Mouse (Mus musculus) layer of hippocampus, postnatal 25 days (tissue): ENCODE measurements at regions not wholly inside any gene's neighbourhood (a gene's known extent, or its start where the extent isn't known, plus 50 kb on each side); places are given as distances from the start of the nearest gene placed in this dataset.
A peak's percentile ranks its signal among the peaks of the same experiment; 100 is the strongest.

Source experiments
- DNase-seq, 2 experiments: peaks; one replicate each; pipeline ENCODE4 v3.0.0; 2022; ENCODE audit warnings: mixed read lengths in 2 of 2, low spot score in 1 of 2; ENCODE audit errors: extremely low spot score in 1 of 2

DNA sequence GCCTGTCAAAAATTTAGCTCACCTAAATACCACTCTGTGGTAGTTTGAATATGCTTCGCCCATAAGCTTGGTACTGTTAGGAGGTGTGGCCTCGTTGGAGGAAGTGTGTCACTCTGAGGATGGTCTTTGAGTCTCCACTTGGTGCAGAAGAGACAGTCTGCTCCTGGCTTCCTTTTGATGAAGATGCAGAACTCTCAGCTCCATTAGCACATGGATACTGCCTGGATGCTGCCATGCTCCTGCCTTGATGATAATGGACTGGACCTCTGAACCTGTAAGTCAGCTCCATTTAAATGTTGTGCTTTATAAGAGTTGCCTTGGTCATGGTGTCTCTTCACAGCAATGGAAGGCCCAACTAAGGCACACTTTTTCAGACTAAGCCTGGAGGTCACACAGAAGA is 56.9 kb upstream of the Pik3r1 start:
- DNase-seq, result no peak

DNA sequence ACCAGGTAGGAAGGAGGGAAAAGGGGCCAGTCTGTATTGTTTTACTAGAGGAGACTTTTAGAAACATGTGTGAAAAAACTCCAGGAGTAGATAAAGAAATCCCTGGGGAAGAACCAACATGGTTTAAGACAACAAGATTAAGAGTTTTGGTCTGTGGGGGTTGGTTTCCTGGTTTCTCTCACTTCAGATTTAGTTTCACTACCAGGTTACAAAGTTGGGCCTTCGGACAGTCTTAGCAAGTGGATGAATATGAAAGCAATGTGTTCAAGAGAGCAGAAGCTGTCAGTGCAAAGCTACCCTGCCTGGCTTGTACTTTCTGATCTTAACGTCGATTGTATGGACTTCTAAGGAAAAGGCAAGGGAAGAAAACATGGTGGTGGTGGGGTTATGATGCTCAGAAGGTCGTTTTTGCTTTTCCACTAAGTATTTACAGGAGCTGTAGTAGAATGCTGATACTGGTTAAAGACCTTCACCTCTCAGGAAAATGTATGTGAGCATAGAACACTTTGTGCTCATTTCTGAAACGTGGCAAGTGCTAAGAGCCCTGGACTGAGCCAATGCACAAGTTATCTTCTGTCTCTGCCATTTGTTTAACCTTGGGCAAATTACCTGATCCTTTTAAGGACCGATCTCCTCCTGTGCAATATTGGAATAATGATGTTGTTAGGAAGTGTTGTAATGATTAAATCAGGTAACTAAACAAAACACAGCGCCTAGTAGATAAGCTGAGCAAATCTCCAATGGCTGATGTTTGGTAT is 64.0 kb upstream of the Pik3r1 start:
- no peak for DNase-seq

DNA sequence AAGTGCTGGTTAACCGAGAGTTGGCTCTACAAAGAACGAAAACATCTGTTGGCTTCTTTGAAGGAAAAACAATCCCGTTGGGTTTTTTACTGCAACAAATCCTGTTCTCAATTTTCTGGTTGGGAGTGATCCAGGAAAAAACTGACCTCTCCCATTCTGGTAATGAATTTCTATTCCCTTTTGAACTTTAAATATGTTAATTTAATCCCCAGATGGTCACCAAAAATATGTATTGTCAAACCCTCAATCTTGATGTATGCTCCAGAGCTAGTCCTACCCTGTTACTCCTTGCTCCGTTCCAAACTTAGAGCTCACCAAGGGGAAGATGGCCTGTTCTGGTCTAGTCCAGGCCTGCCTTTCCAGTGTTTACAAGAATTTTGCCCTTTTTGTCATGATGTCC is 66.5 kb upstream of the Pik3r1 start:
- no peak for DNase-seq

DNA sequence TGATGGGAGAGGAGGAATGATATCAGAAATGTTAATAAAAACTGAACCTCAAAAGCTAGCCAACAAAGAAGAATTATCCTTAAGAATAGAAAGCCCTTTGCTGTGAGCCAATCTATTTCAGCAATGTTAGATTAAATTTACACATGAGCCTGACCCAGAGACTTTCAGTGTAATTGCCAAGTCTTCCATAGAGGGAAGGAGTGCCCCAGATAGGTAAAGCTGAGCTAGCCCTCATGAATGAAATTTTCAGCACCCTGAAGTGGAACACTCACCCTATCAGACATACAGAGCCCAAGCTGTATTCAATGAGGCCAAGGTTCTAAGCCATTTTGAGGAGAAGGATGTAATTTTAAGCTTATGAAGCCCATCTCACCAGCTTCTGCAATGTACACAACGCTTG is 69.0 kb upstream of the Pik3r1 start:
- no peak for DNase-seq

DNA sequence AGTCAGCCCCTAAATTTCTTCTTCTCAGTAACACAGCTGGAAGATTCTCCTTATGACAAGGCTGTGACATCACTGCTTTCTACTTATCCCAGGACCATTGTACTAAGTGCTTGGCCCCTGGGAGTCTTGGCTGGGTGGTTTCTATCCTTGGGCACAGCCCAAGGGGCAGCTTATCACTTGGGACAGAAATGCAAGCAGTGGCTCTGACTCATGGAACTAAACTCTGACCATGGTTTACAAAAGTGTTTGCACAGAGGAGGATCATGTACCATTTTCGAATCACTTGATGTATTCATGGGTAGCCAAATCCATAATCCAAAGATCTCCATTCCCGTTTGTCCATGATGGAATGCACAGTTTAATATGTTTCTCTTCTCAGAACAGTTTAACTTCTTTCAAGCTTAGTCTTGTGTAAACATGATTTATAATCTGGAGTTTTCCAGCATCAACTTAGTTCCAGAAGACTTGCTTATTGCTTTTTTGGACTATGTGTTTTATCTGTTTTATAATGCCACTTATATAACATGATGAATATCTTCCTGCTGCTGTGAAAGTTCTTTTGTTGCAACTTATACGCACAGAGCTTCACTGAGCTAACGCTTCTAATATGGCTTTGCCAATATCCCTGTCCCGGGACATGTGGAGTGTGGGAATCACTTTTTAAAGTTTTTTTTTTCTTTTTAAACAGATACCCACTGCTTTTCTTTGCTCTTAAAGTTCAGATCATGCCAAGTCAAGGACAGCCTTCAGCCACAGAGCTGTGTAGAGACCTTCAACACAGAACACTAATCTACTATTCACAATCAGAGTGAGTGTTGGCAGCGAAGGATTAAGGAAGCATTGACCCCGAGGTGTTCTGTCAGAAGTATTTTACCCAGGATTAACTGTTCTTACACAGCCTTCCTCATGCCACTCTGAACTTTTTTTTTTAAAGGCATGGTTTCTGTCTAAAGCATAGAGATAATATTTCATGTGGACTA is 76.7 kb upstream of the Pik3r1 start:
- DNase-seq, result no peak

DNA sequence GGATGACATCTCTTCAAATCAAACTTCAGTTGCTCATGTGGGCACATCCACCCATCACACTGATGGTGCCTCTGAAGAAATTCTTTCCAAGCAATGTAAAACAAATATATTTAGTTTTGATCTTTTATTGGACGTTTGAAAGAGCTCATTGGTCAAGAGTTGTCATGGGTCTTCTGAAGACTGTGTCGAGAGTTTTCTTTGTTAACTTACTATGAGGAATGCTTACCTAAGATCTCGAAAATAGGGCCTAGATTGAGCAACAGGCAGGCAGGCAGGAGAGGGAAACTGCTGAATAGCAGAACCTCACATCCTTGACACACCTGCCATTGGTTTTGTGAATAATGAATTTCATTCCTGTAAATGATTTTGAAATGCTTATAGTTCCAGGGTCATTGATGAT is 78.0 kb upstream of the Pik3r1 start:
- no peak for DNase-seq

DNA sequence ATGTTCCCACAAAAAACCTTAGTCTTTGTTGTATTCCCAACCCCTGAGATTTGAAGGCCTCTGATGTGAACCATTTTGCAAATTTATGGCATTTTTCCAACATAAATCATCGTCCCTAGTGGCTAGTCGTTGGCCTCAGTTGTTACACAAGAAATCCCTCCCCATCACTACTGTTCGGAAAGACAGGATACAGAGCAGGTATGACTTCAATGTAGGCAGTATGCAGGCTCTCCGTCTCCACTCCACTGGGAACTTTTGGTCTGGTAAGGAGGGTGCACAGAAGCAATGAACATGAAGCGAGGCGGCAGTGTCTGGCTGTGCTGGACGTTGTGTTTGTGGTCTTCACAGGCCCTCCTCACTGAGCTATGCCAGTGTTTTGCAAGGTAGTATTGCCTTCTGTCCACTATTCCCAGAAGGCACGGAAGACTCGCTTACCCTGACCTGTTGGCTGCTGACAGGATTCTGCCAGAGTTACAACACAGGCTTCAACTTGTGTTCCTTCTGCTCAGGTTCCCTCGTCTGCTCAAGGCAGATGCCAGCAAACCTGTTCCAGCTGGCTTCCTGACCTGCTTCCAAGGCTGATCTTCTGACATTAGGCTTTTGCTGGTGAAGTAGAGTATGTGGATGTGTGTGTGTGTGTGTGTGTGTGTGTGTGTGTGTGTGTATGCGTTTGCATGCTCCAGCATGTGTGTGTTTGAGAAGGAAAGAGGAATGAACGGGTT is 80.0 kb upstream of the Pik3r1 start:
- no peak for DNase-seq

DNA sequence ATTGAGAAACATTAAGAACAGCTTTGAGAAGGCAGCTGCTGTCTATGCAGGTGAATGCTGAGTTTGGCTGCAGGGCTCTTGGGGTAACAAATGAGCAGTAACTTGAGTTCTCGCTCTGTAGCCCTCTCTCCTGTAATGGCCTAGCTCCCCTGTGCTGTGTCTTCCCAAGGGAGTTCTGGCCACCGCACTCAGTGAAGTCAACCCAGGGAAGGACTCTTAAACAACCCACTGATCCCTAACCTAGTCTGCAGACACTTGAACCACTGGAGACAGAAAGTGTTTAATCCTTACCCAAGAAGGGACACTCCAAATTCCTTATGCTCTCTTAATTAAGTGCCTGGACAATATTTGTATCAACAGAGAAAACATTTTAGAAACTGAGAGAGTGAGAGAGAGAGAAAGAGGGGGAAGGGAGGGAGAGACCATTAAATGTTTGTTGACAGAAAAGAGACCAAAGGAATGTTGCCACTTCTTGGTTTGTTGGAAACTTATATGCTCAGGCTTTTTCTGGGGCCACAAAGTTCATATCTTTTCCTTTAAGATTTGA is 80.7 kb upstream of the Pik3r1 start:
- no peak for DNase-seq

DNA sequence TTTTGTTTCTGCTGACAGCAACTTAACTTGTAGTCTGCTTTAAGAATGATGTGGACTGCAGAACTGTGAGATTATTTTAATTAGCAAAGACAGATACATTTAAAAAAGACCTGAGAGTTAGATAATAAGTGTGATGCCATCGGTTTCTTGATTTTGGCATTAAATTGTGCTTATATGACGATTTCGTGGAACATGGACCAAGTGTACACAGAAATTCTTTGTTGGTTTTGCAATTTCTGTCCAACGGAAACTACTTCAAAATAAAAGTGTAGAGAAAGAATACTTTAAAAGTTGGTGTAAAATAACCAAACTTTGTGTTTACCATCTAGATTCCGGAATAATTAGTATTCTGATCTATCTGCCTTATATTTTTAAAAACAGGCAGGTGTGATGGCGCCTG is 81.4 kb upstream of the Pik3r1 start:
- no peak for DNase-seq

DNA sequence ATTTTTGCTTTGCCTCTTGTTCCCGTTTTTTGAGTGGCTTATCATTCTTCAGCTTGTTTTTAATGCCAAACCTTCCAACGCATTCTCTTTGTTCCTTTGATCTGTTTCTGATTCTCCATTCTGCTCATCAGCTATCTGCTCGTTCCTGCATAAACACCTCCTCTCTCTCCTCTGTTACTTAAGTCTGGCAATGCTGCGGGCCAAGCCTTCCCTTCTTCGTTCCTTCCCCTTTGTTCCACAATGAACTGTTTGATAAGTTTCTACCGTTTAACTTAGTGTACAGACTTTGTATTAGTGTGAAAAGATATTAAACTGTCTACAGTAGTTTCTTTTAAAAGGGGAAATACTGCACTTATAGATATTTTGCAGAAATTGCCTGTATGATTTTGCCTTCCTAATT is 83.3 kb upstream of the Pik3r1 start:
- DNase-seq, result no peak

DNA sequence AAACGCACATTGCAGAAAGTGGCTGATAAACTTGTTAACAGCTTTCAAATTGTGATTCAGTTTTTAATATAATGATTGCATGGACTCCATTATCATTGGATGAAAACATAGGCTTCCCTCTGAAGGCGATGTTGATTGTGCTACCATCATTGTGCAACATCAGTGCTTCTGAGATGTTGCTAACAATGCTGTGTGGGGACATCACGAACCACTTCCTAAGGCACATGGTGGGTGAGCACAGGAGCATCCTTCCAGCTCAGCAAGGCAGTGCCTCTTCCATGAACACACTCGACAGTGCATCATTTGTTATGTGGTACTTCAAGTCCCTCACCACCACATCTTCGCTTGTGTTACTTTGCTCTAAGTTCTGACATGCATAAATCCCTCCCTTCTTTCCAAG is 84.9 kb upstream of the Pik3r1 start:
- DNase-seq, result no peak

DNA sequence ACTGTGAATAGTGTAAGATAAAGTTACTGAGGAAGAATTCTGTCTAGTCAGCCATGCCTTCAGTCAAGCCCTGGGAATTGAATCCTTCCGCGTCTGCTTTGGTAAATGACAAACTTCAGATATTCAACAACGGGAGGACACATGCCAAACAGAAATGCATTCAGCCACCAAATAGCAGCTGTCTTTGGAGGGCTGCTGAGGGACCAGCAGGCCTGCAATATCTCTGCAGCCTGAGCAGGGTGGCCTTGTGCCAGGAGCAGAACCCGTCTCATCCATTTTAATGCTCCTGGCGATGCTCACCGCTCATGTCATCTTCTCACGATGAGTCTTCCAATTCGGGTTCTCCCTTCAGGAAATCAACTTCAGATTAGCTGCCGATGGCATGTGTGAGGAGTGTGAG is 87.1 kb upstream of the Pik3r1 start:
- peak; percentile 13 to 51 for DNase-seq

DNA sequence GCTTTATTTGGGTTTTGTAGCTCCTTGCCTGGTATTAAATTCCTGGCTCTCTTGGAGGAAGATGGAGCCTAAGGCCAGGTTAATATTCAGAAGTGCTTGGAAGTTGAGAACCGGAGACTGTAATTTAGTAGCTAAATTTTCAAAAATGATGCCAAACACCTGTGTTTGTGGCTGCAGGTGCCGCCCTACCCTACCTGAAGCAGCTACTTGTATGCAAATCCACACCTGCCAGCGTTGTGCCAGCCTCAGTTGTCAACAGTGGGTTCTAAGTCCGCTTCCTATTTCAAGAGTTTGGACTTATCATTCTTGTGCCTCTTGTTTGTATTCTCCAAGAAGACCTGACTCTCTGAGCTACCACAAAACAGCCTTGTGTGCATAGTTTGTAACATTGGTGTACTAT is 92.7 kb upstream of the Pik3r1 start:
- no peak for DNase-seq

DNA sequence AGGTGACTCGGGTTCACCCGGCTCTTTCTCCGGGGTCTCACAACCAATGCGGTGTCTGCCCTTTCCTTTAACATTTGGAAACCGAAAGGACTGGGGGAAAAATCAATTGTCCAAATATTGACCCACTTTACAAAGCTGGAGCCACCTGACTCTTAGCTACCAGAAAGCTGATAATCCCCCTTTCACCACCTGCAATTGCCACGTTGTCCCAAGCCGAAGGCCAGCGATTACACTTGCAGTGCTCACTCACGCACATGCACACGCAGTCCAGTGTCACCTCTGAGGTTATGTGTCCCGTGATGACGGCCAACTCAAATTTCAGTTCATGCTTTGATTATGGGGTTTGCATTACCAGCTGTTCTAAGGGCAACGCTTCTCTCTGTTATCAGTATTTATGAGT is 94.0 kb upstream of the Pik3r1 start:
- DNase-seq, result no peak

DNA sequence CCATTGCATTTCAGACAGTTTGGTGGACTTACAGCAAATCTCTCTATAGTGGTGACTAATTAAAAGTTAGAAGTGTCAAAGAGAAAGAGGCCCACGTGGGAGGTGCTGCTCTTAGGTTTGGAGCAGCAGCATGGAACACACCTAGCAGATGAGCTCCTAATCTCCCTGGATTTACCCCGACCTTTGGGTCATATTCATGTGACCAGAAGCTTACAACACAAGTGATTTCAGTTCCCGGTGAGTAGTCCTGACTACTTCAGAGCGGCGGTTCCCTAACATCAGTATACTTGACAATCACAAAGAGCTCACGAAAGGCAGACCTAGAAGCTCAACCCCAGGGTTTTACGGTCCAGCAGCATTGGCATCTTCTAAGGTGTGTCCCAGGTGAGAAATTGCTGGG is 95.0 kb upstream of the Pik3r1 start:
- DNase-seq, result no peak

DNA sequence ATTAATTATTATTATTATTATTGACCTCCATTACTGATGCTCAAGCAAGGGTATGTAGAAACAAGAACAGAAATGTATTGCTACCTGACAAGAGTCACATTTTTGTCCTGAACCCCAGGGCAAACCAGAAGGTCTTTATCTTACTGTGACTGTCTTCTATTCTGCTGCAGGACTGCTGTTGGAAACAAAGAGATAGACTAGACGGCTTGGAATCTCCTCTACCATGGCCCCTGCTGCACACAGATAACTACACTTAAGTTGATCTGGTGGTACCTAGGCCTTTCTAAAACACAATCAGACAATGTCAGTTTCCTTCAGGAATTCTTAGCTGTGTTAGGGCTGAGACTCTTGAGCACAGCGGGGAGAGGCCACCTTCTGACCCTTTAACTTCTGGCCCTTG is 95.6 kb upstream of the Pik3r1 start:
- DNase-seq, result no peak

DNA sequence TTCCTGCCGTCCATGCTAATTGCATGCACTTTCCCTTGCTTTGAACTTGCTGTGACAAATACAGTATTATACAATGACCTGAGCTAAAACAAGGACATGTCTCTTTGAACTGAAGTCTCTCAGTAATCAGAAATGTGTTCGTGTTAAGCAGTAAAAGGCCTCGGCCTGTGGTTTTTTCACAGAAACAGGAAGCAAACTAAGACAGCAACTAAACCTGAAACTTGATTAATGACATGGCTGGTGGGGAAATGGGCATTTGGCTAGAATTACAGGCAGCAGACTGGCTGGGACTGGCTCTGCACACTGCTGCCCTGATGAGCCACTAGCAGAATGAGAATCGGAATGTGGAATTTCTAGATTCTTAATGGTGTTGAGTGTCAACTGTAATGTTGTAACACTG is 98.8 kb upstream of the Pik3r1 start:
- no peak for DNase-seq

DNA sequence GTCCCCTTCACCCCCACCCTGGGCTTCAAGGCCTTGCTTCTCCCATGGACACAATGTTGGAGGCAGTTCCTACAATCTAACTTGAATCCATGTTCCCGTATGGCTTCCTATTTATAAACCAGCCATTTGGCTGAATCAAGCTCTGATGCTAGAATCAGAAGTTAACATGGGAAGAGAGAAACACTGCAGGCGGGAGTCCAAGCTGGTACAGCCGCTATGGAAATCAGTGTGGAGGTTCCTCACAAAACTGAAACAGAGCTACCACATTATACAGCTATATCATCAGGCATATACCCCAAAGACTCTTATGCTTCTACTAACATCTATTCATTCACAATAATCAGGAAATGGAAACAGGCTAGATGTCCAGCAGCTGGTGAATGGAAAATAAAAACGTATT is 106.7 kb upstream of the Pik3r1 start:
- peak in 1 of 2 experiments; percentile 19 for DNase-seq

DNA sequence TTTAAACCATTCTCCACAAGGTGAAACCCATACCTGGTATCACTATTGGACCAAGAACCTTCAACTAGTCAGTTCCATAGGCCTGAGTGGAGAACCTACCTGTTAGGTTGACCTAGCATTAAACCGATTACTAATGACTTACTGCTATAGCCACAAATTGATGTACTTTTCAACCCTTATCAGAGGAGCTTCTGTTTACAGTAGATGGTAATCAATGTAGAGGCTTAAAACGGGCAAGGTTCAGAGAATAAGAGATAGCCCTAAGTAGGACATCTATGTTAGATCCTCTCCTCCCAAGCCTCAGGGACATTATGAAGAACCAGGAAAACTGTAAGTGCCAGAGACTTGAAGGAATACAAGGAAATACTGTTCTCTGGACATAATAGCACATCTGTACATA is 108.1 kb upstream of the Pik3r1 start:
- no peak for DNase-seq

DNA sequence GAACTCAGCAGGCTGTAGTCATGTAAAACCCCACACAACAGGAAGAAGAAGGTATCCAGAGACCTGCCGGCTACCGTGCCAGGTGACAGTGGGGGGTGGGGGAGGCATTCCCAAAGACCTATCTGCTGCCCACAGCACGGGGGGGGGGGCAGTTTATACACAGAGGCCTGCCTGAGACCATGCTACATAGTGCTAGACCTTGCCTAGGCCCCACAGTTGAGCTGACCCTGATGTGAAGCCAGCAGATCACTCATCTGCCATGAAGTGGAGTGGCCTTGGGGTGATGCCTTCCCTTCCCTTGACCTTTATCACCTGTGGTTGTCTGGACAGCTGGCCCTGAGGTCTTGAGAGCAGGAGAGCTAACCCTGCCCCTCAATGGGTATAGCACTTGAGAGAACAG is 108.6 kb upstream of the Pik3r1 start:
- no peak for DNase-seq

DNA sequence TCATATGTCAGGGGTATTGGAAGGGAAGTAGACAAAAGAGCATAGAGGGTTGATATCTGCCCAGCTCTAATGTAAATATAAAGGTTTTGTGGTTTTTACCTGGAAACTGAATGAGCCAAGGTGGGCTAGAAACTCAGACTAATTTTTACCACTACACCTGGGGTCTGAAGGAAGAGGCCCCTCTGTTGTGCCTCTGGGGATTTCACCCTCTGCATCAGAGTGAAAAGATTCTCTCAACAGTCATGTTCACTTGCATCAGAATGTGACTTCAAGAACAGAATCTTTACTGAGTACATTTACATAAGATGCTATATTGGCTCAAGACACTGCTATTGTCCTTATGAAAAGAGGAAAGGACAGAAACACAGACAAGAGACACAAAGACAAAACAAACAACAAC is 110.2 kb upstream of the Pik3r1 start:
- no peak for DNase-seq
